Mouse (Mus musculus) cerebellum, postnatal 14 days (tissue): ENCODE measurements around the gene 1700015F17Rik.
A peak's percentile ranks its signal among the peaks of the same experiment; 100 is the strongest.

ENCODE experiments used
- DNase-seq, 2 experiments: peaks; one replicate each; pipeline ENCODE4 v3.0.0; 2021; ENCODE audit warnings: mixed read lengths in 2 of 2

The 1700015F17Rik gene

GRCm38 (mm10) chr5:5479043-5479442 lies at the start of gene 1700015F17Rik:
Gene 1700015F17Rik, minus strand, starts transcription at chr5:5479143.
- no peak for DNase-seq

GRCm38 (mm10) chr5:5515411-5515810 lies 36.5 kb upstream of the 1700015F17Rik start:
- DNase-seq, result no peak

GRCm38 (mm10) chr5:5514196-5515076 lies 35.5 kb upstream of the 1700015F17Rik start, which contains the start of gene Cldn12:
Gene Cldn12, minus strand, starts transcription at chr5:5514958.
- peak; percentile 99 for DNase-seq

- DNase-seq, result no peak
Observed at GRCm38 (mm10) chr5:5511401-5511800, 32.5 kb upstream of the 1700015F17Rik start.

- DNase-seq, result no peak
Observed at GRCm38 (mm10) chr5:5510989-5511388, 32.0 kb upstream of the 1700015F17Rik start.

GRCm38 (mm10) chr5:5510304-5510887 lies 31.5 kb upstream of the 1700015F17Rik start:
- DNase-seq, result peak; percentile 57 to 67

GRCm38 (mm10) chr5:5508231-5508630 lies 29.3 kb upstream of the 1700015F17Rik start:
- no peak for DNase-seq

GRCm38 (mm10) chr5:5507701-5508225 lies 28.8 kb upstream of the 1700015F17Rik start:
- peak; percentile 93 to 96 for DNase-seq

GRCm38 (mm10) chr5:5504456-5504855 lies 25.5 kb upstream of the 1700015F17Rik start:
- DNase-seq, result peak in 1 of 2 experiments; percentile 31

GRCm38 (mm10) chr5:5503381-5503780 lies 24.4 kb upstream of the 1700015F17Rik start:
- DNase-seq, result peak; percentile 32 to 41

GRCm38 (mm10) chr5:5501583-5501982 lies 22.6 kb upstream of the 1700015F17Rik start:
- DNase-seq, result no peak

- no peak for DNase-seq
Observed at GRCm38 (mm10) chr5:5496393-5496792, 17.4 kb upstream of the 1700015F17Rik start.

- DNase-seq, result no peak
Observed at GRCm38 (mm10) chr5:5495042-5495441, 16.1 kb upstream of the 1700015F17Rik start.

- peak; percentile 56 to 70 for DNase-seq
Observed at GRCm38 (mm10) chr5:5494269-5495005, 15.5 kb upstream of the 1700015F17Rik start.

GRCm38 (mm10) chr5:5492163-5492562 lies 13.2 kb upstream of the 1700015F17Rik start:
- DNase-seq, result no peak

GRCm38 (mm10) chr5:5486071-5486470 lies 7.1 kb upstream of the 1700015F17Rik start:
- DNase-seq, result no peak

GRCm38 (mm10) chr5:5483254-5483858 lies 4.4 kb upstream of the 1700015F17Rik start:
- DNase-seq, result no peak

GRCm38 (mm10) chr5:5481662-5482061 lies 2.7 kb upstream of the 1700015F17Rik start:
- peak; percentile 46 to 53 for DNase-seq

GRCm38 (mm10) chr5:5476133-5476532 lies 2.8 kb downstream of the 1700015F17Rik start:
- DNase-seq, result no peak

GRCm38 (mm10) chr5:5465256-5465655 lies 13.7 kb downstream of the 1700015F17Rik start:
- no peak for DNase-seq

GRCm38 (mm10) chr5:5431746-5432438 lies 47.1 kb downstream of the 1700015F17Rik start:
- DNase-seq, result peak; percentile 4 to 6

GRCm38 (mm10) chr5:5423723-5424171 lies 55.2 kb downstream of the 1700015F17Rik start:
- DNase-seq, result no peak
